Mouse (Mus musculus) ES-Bruce4 (cell line): ENCODE data around the gene Gm10663. TPM values are rescaled to one million over a fixed set of nuclear protein-coding genes. Genes with fewer than 3 reads are reported as not detected.

Experiments
- H3K27ac ChIP-seq: 2 replicates; pipeline ENCODE4 v1.5.1; 2012; ENCODE audit warnings: low read length, inconsistent platforms; ENCODE audit not compliant: insufficient read depth
- H3K27me3 ChIP-seq: 2 replicates; pipeline ENCODE4 v1.6.1; 2012; ENCODE audit warnings: mild to moderate bottlenecking, low read length, inconsistent platforms; ENCODE audit not compliant: control insufficient read depth, poor library complexity, insufficient read depth, severe bottlenecking
- H3K36me3 ChIP-seq: 2 replicates; pipeline ENCODE4 v1.6.1; 2012; ENCODE audit warnings: inconsistent platforms, mild to moderate bottlenecking, low read length, moderate library complexity; ENCODE audit not compliant: control insufficient read depth, poor library complexity, insufficient read depth, severe bottlenecking
- H3K4me1 ChIP-seq: one replicate; pipeline ENCODE4 v1.8.1; 2011; ENCODE audit warnings: low read length; ENCODE audit not compliant: control insufficient read depth, insufficient read depth
- H3K4me3 ChIP-seq: 2 replicates; pipeline ENCODE4 v1.5.1; 2011; ENCODE audit warnings: low read depth, mild to moderate bottlenecking, low read length
- H3K9ac ChIP-seq: 2 replicates; pipeline ENCODE4 v1.6.1; 2012; ENCODE audit warnings: low read depth, mild to moderate bottlenecking, inconsistent platforms; ENCODE audit not compliant: poor library complexity, severe bottlenecking
- H3K9me3 ChIP-seq: replicated peaks from 2 replicates; pipeline ENCODE4 v1.6.1; 2012; ENCODE audit warnings: mild to moderate bottlenecking, low read length, inconsistent platforms; ENCODE audit not compliant: control insufficient read depth, poor library complexity, insufficient read depth, severe bottlenecking
- CTCF ChIP-seq: IDR thresholded peaks from one replicate; pipeline ENCODE4 v1.8.1; 2011; ENCODE audit warnings: low read depth, low read length
- EP300 ChIP-seq: IDR thresholded peaks from 2 replicates; pipeline ENCODE4 v1.6.1; 2011; ENCODE audit warnings: low read depth, low read length; ENCODE audit not compliant: insufficient read depth
- POLR2A ChIP-seq: IDR thresholded peaks from one replicate; pipeline ENCODE4 v1.8.1; 2011; ENCODE audit warnings: low read length; ENCODE audit not compliant: insufficient read depth
- polyA plus RNA-seq: library from polyadenylated mRNA; stranded (reverse); fragments of >200 nt; gene quantifications from 2 replicates; pipeline ENCODE4 v1.2.4, GENCODE M21; 2011; ENCODE audit warnings: low read depth; ENCODE audit not compliant: missing spikeins, insufficient read depth, insufficient read length

Gm10663 gene
- polyA plus RNA-seq, 1 experiment, result not detected

GRCm38 (mm10) chr8:65067694-65068472 is 7.0 kb upstream of the Gm10663 start:
- H3K9ac ChIP-seq, result no peak overlapping the region
- no peaks in the 10 kb centered on the region for H3K27me3 ChIP-seq
- no peaks in the 10 kb centered on the region for H3K36me3 ChIP-seq
- H3K9me3 ChIP-seq, result peaks cover 20% of the 10 kb centered on the region
- TF ChIP-seq EP300 (peak; percentile 51; the same call in 1 of the 2 replicates), CTCF (no peak)
- H3K4me3 ChIP-seq, result no peak overlapping the region
- H3K27ac ChIP-seq, result peak overlapping the region; percentile 91
- peaks cover 5% of the 10 kb centered on the region for H3K4me1 ChIP-seq

- no peak for TF ChIP-seq EP300
- no peak for TF ChIP-seq POLR2A
- TF ChIP-seq CTCF, result no peak
- H3K27ac ChIP-seq, result peak overlapping the region; percentile 91
- H3K4me3 ChIP-seq, result no peak overlapping the region
These were observed 6.4 kb upstream of the Gm10663 start for GRCm38 (mm10) chr8:65068473-65068819.

GRCm38 (mm10) chr8:65070996-65071395 is 3.8 kb upstream of the Gm10663 start:
- Histone ChIP-seq H3K9me3 (peaks cover 20% of the 10 kb centered on the region), H3K4me3 (no peak overlapping the region), H3K4me1 (no peaks in the 10 kb centered on the region), H3K9ac (no peak overlapping the region), H3K27me3 (no peaks in the 10 kb centered on the region), H3K27ac (no peak overlapping the region), H3K36me3 (no peaks in the 10 kb centered on the region)
- no peak for TF ChIP-seq POLR2A

More at GRCm38 (mm10) chr8:65068473-65068819, 6.4 kb upstream of the Gm10663 start:
- Histone ChIP-seq H3K27me3 (no peaks in the 10 kb centered on the region), H3K9ac (no peak overlapping the region), H3K9me3 (peaks cover 20% of the 10 kb centered on the region), H3K36me3 (no peaks in the 10 kb centered on the region), H3K4me1 (peaks cover 5% of the 10 kb centered on the region)

DNA sequence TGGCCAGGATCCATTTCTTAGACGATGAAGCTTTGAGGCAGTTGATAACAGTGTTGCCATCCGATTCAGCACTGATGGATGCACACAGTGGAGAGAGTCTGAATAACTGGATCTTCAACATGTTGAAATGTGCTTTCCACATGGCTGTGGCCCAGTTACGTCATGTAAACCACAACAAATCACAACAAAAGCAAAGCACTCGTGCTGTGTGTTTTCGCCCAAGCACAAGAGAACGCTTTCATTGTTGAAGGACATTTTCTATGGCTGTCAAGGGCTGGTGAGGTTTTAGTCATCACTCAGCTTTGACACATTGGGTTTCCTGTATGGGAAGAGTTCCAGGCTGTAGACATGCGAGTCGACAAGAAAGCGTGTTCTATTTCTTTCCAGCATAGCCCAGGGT is 5.9 kb downstream of the Gm10663 start:
- Histone ChIP-seq H3K27ac (no peak overlapping the region), H3K4me1 (no peaks in the 10 kb centered on the region), H3K9ac (no peak overlapping the region), H3K4me3 (no peak overlapping the region), H3K36me3 (no peaks in the 10 kb centered on the region), H3K9me3 (no peaks in the 10 kb centered on the region), H3K27me3 (no peaks in the 10 kb centered on the region)
- TF ChIP-seq EP300 (no peak), POLR2A (no peak), CTCF (no peak)

- no peaks in the 10 kb centered on the region for H3K9me3 ChIP-seq
- no peaks in the 10 kb centered on the region for H3K36me3 ChIP-seq
- H3K4me1 ChIP-seq, result no peaks in the 10 kb centered on the region
- H3K27ac ChIP-seq, result no peak overlapping the region
- H3K9ac ChIP-seq, result no peak overlapping the region
- TF ChIP-seq POLR2A (no peak), CTCF (peak; percentile 76)
- no peak overlapping the region for H3K4me3 ChIP-seq
- H3K27me3 ChIP-seq, result no peaks in the 10 kb centered on the region
These were observed 10.8 kb downstream of the Gm10663 start for GRCm38 (mm10) chr8:65085680-65086079.

DNA sequence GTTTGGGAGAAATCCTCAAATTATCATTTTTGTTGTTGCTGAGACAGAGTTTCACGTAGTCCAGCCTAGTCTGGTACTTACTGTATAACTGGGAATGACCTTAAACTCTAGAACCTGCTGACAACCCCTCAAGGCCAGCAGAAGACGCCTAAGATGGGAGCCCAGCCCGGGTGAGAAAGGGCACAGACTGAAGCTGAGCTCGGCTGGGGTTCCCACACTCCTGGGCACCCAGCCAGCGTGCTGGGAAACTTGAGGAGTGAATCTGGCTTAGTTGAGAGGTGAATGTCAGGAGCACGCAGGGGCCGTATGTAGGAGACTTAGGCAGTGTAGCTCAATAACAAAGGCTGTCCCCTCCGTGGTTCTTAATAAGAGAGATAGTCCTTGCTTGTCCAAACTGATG is 12.9 kb downstream of the Gm10663 start:
- Histone ChIP-seq H3K4me3 (no peak overlapping the region), H3K27ac (no peak overlapping the region)

More for the DNA sequence above, 12.9 kb downstream of the Gm10663 start:
- Histone ChIP-seq H3K4me1 (no peaks in the 10 kb centered on the region), H3K9ac (no peak overlapping the region), H3K36me3 (no peaks in the 10 kb centered on the region), H3K27me3 (no peaks in the 10 kb centered on the region), H3K9me3 (no peaks in the 10 kb centered on the region)
- TF ChIP-seq CTCF (no peak), POLR2A (no peak), EP300 (no peak)
